Mouse (Mus musculus): ENCODE results near the gene Eftud2.

- TF ChIP-seq POLR2A (IDR thresholded peaks at IDR 0.05; ENCODE audit: control insufficient read depth, low read depth, low read length) (no peak), CTCF (IDR thresholded peaks at IDR 0.05; ENCODE audit: control insufficient read depth, insufficient read depth, insufficient replicate concordance, low read depth, low read length) (no peak)
These were observed 77.3 kb downstream of the Eftud2 start for GRCm38 (mm10) chr11:102803453-102803852.
